Mouse (Mus musculus): ENCODE data around the gene Ly86.

Gene Ly86

GRCm38 (mm10) chr13:37431707-37432106 is 86.7 kb downstream of the Ly86 start:
- DNase-seq (ENCODE audit: low read depth, low spot score), result no peak

GRCm38 (mm10) chr13:37432653-37433052 is 87.6 kb downstream of the Ly86 start:
- no peak for DNase-seq (ENCODE audit: low read depth, low spot score)

- DNase-seq (ENCODE audit: low read depth, low spot score), result no peak
These were observed 88.1 kb downstream of the Ly86 start for GRCm38 (mm10) chr13:37433142-37433541.

GRCm38 (mm10) chr13:37433730-37434129 is 88.7 kb downstream of the Ly86 start:
- no peak for DNase-seq (ENCODE audit: low read depth, low spot score)

- peak; percentile 72 for DNase-seq (ENCODE audit: low read depth, low spot score)
These were observed 89.2 kb downstream of the Ly86 start for GRCm38 (mm10) chr13:37434137-37434772.

- no peak for DNase-seq (ENCODE audit: low read depth, low spot score)
These were observed 89.8 kb downstream of the Ly86 start for GRCm38 (mm10) chr13:37434841-37435240.

GRCm38 (mm10) chr13:37436267-37437013 is 91.4 kb downstream of the Ly86 start:
- no peak for DNase-seq (ENCODE audit: low read depth, low spot score)

GRCm38 (mm10) chr13:37438788-37439187 is 93.8 kb downstream of the Ly86 start:
- no peak for DNase-seq (ENCODE audit: low read depth, low spot score)

- DNase-seq (ENCODE audit: low read depth, low spot score), result no peak
These were observed 94.5 kb downstream of the Ly86 start for GRCm38 (mm10) chr13:37439477-37439876.

- no peak for DNase-seq (ENCODE audit: low read depth, low spot score)
These were observed 94.9 kb downstream of the Ly86 start for GRCm38 (mm10) chr13:37439941-37440340.

- DNase-seq (ENCODE audit: low read depth, low spot score), result no peak
These were observed 95.7 kb downstream of the Ly86 start for GRCm38 (mm10) chr13:37440593-37441307.

- no peak for DNase-seq (ENCODE audit: low read depth, low spot score)
These were observed 97.0 kb downstream of the Ly86 start for GRCm38 (mm10) chr13:37442058-37442457.

- DNase-seq (ENCODE audit: low read depth, low spot score), result no peak
These were observed 97.5 kb downstream of the Ly86 start for GRCm38 (mm10) chr13:37442531-37442930.

- DNase-seq (ENCODE audit: low read depth, low spot score), result peak; percentile 52
These were observed 101.8 kb downstream of the Ly86 start for GRCm38 (mm10) chr13:37446699-37447258.

GRCm38 (mm10) chr13:37451021-37451420 is 106.0 kb downstream of the Ly86 start:
- DNase-seq (ENCODE audit: low read depth, low spot score), result no peak

GRCm38 (mm10) chr13:37451471-37451870 is 106.5 kb downstream of the Ly86 start:
- DNase-seq (ENCODE audit: low read depth, low spot score), result no peak

GRCm38 (mm10) chr13:37452022-37452941 is 107.3 kb downstream of the Ly86 start:
- no peak for DNase-seq (ENCODE audit: low read depth, low spot score)

- peak; percentile 92 for DNase-seq (ENCODE audit: low read depth, low spot score)
These were observed 108.2 kb downstream of the Ly86 start for GRCm38 (mm10) chr13:37453203-37453602.

GRCm38 (mm10) chr13:37454356-37454755 is 109.3 kb downstream of the Ly86 start:
- no peak for DNase-seq (ENCODE audit: low read depth, low spot score)

GRCm38 (mm10) chr13:37455561-37455960 is 110.6 kb downstream of the Ly86 start:
- DNase-seq (ENCODE audit: low read depth, low spot score), result no peak

All from skeletal muscle tissue, adult 2 months (tissue).